Mouse (Mus musculus): ENCODE measurements around the gene Crmp1. TPM values are rescaled to one million over a fixed set of nuclear protein-coding genes. Genes with fewer than 3 reads are reported as not detected.

The Crmp1 gene
- polyA plus RNA-seq, 1 experiment: 1.1 TPM

DNA sequence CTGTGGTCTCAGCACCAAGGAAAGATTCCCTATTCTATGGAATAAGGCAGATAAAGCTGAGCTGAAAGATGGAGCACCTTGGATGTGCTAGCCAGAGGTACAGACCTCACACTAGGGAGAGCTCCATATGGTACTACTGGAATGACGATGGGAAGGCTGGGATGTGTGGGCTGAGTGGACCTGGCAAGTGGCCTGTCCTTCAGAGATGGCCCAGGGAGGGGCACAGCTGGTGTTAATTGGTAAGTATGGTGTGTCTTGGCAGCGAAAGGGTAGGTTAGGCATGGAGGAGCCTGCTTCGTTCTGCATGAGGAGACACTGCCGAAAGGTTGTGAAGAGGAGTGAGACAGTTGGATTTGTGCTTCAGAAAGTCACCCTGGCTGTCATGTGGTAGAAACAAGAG is 12.8 kb downstream of the Crmp1 start:
- H3K4me1 ChIP-seq (ENCODE audit: control insufficient read depth, insufficient read depth, insufficient read length, low read length): no peaks in the 10 kb centered on the region
- TF ChIP-seq CTCF (IDR thresholded peaks at IDR 0.05; ENCODE audit: extremely low read depth, insufficient read length, insufficient replicate concordance, low read depth, low read length): no peak
- TF ChIP-seq POLR2A (IDR thresholded peaks at IDR 0.05; ENCODE audit: low read depth, low read length): no peak
- H3K36me3 ChIP-seq (ENCODE audit: control insufficient read depth, insufficient read depth, low read length): no peaks in the 10 kb centered on the region
- 85% methylated on average over 4 of the region's 4 CpGs for WGBS
- no peak overlapping the region for H3K27ac ChIP-seq (ENCODE audit: insufficient read depth, low read depth, low read length)
- H3K27me3 ChIP-seq (ENCODE audit: control insufficient read depth, insufficient read depth, low read length): no peaks in the 10 kb centered on the region
- no peak overlapping the region for H3K4me3 ChIP-seq (ENCODE audit: low read depth, low read length)

DNA sequence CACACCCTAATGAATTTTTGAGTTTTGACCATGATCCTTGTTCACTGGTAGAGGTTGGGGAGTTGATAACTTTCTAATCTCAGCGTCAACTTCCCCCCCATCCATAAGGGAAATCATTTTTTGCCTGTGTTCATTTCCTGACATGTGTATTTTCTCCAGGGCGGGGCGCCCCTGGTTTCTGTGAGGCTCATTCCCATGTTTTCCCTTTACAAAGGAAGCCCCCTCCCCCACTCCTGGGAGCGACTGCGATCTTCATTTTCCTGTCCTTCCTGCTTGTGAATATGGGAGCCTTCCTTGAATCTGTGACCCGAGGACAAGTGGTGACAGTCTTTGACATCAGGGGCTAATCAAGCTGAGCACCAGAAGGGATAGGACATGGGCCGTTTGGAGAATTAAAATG is 15.1 kb downstream of the Crmp1 start:
- no peaks in the 10 kb centered on the region for H3K4me1 ChIP-seq (ENCODE audit: control insufficient read depth, insufficient read depth, insufficient read length, low read length)
- H3K36me3 ChIP-seq (ENCODE audit: control insufficient read depth, insufficient read depth, low read length): no peaks in the 10 kb centered on the region
- no peak overlapping the region for H3K4me3 ChIP-seq (ENCODE audit: low read depth, low read length)
- H3K27ac ChIP-seq (ENCODE audit: insufficient read depth, low read depth, low read length): no peak overlapping the region
- 60% methylated on average over 7 of the region's 7 CpGs for WGBS
- TF ChIP-seq CTCF (IDR thresholded peaks at IDR 0.05; ENCODE audit: extremely low read depth, insufficient read length, insufficient replicate concordance, low read depth, low read length) (no peak), POLR2A (IDR thresholded peaks at IDR 0.05; ENCODE audit: low read depth, low read length) (no peak)
- H3K27me3 ChIP-seq (ENCODE audit: control insufficient read depth, insufficient read depth, low read length): no peaks in the 10 kb centered on the region

DNA sequence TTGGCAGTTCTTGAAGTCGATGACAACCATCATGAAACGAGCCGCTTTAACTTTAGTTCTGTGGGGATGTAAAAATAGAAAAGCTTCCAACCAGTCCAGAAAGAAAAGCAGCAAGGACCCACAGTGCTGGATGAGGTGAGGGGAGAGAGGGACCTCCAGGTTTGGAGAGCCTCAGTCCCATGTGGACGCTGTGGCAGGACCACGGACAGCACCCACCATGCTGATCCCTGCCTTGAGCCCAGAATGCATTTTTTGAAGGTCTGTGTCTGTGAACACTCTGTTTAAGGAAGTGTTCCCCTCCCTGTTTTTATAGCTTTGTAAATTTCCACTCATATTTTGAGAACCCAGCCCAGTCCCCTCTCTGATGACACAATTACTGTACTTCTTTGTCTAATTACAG is 15.5 kb downstream of the Crmp1 start:
- Histone ChIP-seq H3K27me3 (ENCODE audit: control insufficient read depth, insufficient read depth, low read length) (no peaks in the 10 kb centered on the region), H3K4me3 (ENCODE audit: low read depth, low read length) (no peak overlapping the region), H3K27ac (ENCODE audit: insufficient read depth, low read depth, low read length) (no peak overlapping the region), H3K36me3 (ENCODE audit: control insufficient read depth, insufficient read depth, low read length) (no peaks in the 10 kb centered on the region), H3K4me1 (ENCODE audit: control insufficient read depth, insufficient read depth, insufficient read length, low read length) (no peaks in the 10 kb centered on the region)
- 41% methylated on average over 5 of the region's 5 CpGs for WGBS
- TF ChIP-seq POLR2A (IDR thresholded peaks at IDR 0.05; ENCODE audit: low read depth, low read length) (no peak), CTCF (IDR thresholded peaks at IDR 0.05; ENCODE audit: extremely low read depth, insufficient read length, insufficient replicate concordance, low read depth, low read length) (no peak)

DNA sequence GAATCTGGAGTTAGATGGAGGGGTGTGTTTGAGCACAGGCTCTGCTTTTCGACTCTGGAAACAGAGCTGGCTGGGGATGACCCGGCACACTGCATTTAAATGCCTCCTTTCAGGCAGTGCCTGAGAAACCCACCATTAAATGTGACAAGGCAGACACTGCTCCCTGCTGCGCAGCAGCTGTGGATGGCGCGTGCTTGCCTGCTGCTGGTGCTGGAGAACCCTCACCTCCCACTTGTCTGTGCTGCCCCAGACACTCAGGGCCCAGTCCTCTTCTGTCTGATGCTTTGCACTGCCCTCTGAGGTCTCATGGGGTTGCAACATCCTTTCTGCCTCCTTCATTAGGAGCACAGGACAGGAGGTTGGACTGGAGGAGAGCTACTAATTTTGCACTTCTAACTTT is 20.0 kb downstream of the Crmp1 start:
- no peak overlapping the region for H3K27ac ChIP-seq (ENCODE audit: insufficient read depth, low read depth, low read length)
- no peaks in the 10 kb centered on the region for H3K36me3 ChIP-seq (ENCODE audit: control insufficient read depth, insufficient read depth, low read length)
- no peak overlapping the region for H3K4me3 ChIP-seq (ENCODE audit: low read depth, low read length)
- no peaks in the 10 kb centered on the region for H3K27me3 ChIP-seq (ENCODE audit: control insufficient read depth, insufficient read depth, low read length)
- WGBS: 72% methylated on average over 5 of the region's 5 CpGs
- TF ChIP-seq POLR2A (IDR thresholded peaks at IDR 0.05; ENCODE audit: low read depth, low read length) (no peak), CTCF (IDR thresholded peaks at IDR 0.05; ENCODE audit: extremely low read depth, insufficient read length, insufficient replicate concordance, low read depth, low read length) (no peak)
- no peaks in the 10 kb centered on the region for H3K4me1 ChIP-seq (ENCODE audit: control insufficient read depth, insufficient read depth, insufficient read length, low read length)

DNA sequence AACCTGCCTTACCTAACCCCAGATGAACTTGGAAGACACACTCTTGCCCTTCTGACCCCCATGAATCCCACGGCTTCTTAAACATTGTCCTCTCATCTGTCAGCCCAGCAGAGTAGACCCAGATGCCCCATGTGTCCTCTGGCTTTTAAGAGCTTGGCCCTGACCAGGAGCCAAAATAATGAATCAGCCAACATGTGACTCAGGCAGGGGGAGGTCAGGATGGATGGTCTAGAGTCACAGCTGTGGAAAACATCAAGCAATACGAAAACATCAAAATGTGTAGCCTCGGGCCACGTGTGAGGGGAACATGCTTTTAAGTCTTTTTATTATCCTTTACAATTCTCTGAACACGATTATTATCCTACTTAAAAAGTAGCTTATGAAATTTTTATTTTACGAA is 22.1 kb downstream of the Crmp1 start:
- no peak overlapping the region for H3K4me3 ChIP-seq (ENCODE audit: low read depth, low read length)
- no peaks in the 10 kb centered on the region for H3K36me3 ChIP-seq (ENCODE audit: control insufficient read depth, insufficient read depth, low read length)
- H3K27ac ChIP-seq (ENCODE audit: insufficient read depth, low read depth, low read length): no peak overlapping the region
- H3K27me3 ChIP-seq (ENCODE audit: control insufficient read depth, insufficient read depth, low read length): no peaks in the 10 kb centered on the region
- H3K4me1 ChIP-seq (ENCODE audit: control insufficient read depth, insufficient read depth, insufficient read length, low read length): no peaks in the 10 kb centered on the region
- WGBS: 69% methylated on average over 6 of the region's 6 CpGs
- TF ChIP-seq POLR2A (IDR thresholded peaks at IDR 0.05; ENCODE audit: low read depth, low read length): no peak
- TF ChIP-seq CTCF (IDR thresholded peaks at IDR 0.05; ENCODE audit: extremely low read depth, insufficient read length, insufficient replicate concordance, low read depth, low read length): no peak

DNA sequence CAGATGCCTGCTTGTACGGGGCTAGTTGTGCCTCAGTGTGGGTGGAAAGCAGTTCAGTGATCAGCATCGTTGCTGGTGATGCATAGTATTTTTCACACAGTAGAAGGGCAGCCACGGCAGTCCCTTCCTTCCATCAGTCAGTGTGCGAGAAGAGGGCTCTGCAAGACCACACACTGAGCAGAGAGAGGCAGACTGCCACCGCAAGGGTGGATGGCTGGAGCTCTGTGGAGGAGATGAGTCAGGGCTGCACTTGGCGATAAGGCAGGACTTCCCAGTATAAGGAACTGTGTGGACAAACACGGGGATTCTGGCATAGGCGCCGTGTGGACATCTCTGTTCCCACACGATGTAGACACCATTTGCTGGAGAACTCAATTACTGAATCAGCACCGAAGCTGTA is 39.3 kb downstream of the Crmp1 start:
- Histone ChIP-seq H3K36me3 (ENCODE audit: control insufficient read depth, insufficient read depth, low read length) (no peaks in the 10 kb centered on the region), H3K27me3 (ENCODE audit: control insufficient read depth, insufficient read depth, low read length) (no peaks in the 10 kb centered on the region), H3K27ac (ENCODE audit: insufficient read depth, low read depth, low read length) (no peak overlapping the region), H3K4me3 (ENCODE audit: low read depth, low read length) (no peak overlapping the region), H3K4me1 (ENCODE audit: control insufficient read depth, insufficient read depth, insufficient read length, low read length) (no peaks in the 10 kb centered on the region)
- TF ChIP-seq POLR2A (IDR thresholded peaks at IDR 0.05; ENCODE audit: low read depth, low read length) (no peak), CTCF (IDR thresholded peaks at IDR 0.05; ENCODE audit: extremely low read depth, insufficient read length, insufficient replicate concordance, low read depth, low read length) (no peak)
- 84% methylated on average over 11 of the region's 11 CpGs for WGBS

GRCm38 (mm10) chr5:37288374-37288773 is 46.6 kb downstream of the Crmp1 start:
- Histone ChIP-seq H3K4me3 (ENCODE audit: low read depth, low read length) (no peak overlapping the region), H3K36me3 (ENCODE audit: control insufficient read depth, insufficient read depth, low read length) (no peaks in the 10 kb centered on the region)

DNA sequence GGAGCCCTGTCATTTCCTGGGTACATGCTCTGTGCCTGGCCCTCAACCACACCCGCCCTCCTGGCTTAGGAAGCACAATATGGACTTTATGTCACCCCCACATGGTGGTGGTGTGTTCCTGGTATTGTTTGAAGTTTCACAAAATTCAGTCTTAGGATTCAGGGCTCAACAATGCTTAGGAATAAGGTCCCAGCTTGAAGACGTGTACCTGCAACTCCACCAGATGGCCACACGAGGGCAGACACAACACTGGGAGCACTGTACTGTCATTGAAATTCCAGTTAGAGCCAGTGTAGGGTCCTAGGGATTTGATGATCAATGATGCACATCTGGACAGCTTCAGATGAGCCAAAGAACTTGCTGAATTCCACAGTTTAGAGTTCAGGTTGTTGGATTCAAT is 47.5 kb downstream of the Crmp1 start:
- H3K4me3 ChIP-seq (ENCODE audit: low read depth, low read length): no peak overlapping the region
- no peaks in the 10 kb centered on the region for H3K4me1 ChIP-seq (ENCODE audit: control insufficient read depth, insufficient read depth, insufficient read length, low read length)
- no peak for TF ChIP-seq POLR2A (IDR thresholded peaks at IDR 0.05; ENCODE audit: low read depth, low read length)
- TF ChIP-seq CTCF (IDR thresholded peaks at IDR 0.05; ENCODE audit: extremely low read depth, insufficient read length, insufficient replicate concordance, low read depth, low read length): peak; percentile 61; the same call in 1 of the 2 replicates
- 16% methylated on average over 3 of the region's 3 CpGs for WGBS
- H3K36me3 ChIP-seq (ENCODE audit: control insufficient read depth, insufficient read depth, low read length): no peaks in the 10 kb centered on the region
- H3K27ac ChIP-seq (ENCODE audit: insufficient read depth, low read depth, low read length): no peak overlapping the region
- H3K27me3 ChIP-seq (ENCODE audit: control insufficient read depth, insufficient read depth, low read length): no peaks in the 10 kb centered on the region

More at GRCm38 (mm10) chr5:37288374-37288773, 46.6 kb downstream of the Crmp1 start:
- Histone ChIP-seq H3K27ac (ENCODE audit: insufficient read depth, low read depth, low read length) (no peak overlapping the region), H3K4me1 (ENCODE audit: control insufficient read depth, insufficient read depth, insufficient read length, low read length) (no peaks in the 10 kb centered on the region), H3K27me3 (ENCODE audit: control insufficient read depth, insufficient read depth, low read length) (no peaks in the 10 kb centered on the region)
- TF ChIP-seq POLR2A (IDR thresholded peaks at IDR 0.05; ENCODE audit: low read depth, low read length) (no peak), CTCF (IDR thresholded peaks at IDR 0.05; ENCODE audit: extremely low read depth, insufficient read length, insufficient replicate concordance, low read depth, low read length) (peak; percentile 46; the same call in 1 of the 2 replicates)
- WGBS: 67% methylated on average over 3 of the region's 3 CpGs
